Mouse (Mus musculus): ENCODE data around the gene Evx2. TPM values are rescaled to one million over a fixed set of nuclear protein-coding genes. Genes with fewer than 3 reads are reported as not detected.

Evx2 gene
- total and polyA plus RNA-seq, 3 experiments, result not detected

DNA sequence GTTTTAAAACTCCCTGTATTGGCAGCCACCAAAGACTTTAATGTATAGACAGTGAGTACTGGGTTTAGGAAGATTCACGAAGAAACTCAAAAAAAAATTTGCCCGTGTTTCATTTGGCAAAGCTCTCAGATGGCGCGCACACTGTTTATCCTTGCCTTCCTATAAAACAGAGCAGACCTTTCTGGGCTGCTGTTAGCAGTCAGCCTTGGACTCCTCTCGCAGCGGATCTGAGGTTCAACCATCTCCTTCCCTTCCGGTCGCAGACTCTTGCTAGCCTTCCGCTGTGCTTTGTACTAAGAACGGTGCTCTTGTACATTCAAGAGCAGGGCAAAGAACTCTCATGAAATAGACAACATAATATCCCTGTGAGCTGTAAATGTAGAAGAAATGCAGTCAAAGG is 39.0 kb downstream of the Evx2 start:
- DNase-seq, result no peak

DNA sequence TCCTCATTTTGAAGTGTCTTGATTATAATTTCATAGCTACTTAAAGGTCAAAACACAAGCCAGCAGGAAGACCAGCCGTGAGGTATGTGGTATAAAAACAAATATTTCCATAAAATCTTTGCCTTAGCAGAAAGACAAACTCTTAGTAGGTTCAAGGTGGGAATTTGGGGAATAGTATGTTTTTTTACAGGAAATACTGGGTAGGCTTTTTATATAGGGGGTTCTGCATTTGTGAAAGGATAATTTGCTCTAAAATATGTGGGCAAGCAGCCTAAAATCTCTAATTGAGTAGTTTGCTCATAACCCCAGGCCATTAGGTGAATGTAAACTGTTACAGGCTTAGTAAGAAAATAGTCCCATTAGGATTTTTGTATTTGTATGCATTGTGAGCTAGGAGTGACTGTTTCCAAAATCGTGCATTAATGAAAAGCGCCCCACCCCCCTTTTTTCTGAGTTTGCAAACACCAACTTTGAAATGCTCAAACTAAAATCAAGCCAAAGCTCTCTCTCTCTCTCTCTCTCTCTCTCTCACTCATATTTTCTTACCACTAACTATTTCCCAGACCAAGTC is 39.6 kb downstream of the Evx2 start:
- DNase-seq, result no peak

DNA sequence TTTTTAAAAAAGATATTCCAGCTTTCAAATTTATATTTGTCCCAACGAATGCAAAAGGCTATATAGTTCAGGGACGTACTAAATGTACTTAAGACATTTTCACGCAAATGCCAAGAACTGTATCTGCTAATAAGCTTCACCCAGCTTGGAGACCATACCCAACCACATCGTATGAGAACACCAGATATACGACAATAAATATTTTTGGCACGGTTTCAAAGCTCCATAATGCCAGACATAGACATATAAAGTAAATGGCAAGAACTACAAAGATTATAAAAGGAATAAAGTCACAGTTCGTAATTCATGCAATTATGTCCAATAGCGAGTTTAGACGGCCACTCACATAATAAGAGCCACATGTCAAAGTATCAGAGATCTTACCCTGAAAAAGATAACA is 41.7 kb downstream of the Evx2 start:
- no peak for DNase-seq

DNA sequence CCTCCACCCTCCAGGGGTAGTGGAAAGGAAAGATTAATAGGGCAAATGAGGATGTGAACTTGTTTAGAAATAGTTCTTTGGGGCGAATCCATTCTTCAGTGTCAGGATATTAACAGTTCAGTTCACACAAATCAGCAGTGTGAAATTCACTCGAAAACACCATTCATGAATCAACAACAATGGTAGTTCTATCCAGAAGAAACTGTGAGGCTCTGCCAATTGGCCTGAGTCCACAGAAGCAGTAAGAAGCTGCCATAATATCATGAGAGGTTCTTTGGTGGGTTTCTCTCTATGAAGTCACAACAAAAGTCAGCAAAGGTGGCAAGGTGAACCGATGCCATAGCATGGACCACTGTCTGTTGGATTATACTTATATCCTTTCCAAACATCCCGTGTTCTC is 48.0 kb downstream of the Evx2 start:
- DNase-seq, result no peak

DNA sequence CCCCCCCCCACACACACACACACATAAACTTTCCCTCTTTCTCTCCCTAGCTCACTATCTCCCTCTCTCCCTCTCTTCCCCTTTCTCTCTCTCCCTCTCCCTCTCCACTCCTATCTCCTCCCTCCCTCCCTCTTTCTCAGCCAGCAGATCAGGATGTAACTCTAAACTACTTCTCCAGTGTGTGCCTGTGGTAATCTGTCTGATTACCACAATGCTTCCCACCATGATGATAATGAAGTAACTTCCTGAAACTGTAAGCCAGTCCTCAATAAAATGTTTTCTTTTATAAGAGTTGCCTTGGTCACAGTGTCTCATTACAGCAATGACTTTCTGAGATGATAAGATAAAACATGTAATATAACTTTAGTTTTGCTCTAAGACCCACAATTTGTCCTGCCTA is 50.0 kb downstream of the Evx2 start:
- DNase-seq, result no peak

DNA sequence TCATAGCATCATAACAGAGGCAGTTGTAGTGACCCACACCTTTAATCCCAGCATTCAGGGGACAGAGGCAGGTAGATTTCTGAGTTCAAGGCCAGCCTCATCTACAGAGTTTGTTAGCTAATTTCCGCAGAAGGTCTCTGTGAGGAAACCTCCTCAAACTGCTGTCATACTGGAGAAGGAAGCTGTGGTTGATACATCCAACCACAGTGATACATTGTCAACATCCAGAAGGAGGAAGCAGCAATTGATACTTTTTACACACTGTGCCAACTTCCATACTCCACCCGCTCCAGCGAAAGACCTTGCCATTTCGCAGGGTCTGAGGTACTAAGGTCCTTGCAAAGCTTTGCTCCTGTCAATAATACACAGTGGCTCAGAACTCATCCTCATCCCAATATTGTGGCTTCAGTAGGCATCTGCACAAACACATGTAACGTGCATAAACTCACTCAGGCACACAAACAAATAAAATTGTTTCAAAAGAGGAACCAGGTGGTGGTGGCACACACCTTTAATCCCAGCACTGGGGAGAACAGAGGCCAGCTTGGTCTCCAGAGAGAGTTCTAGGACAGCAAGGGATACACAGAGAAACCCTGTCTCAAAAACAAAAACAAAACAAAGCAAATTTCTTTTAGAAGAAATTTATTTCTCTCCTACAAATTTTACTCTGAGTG is 53.1 kb downstream of the Evx2 start:
- no peak for DNase-seq

DNA sequence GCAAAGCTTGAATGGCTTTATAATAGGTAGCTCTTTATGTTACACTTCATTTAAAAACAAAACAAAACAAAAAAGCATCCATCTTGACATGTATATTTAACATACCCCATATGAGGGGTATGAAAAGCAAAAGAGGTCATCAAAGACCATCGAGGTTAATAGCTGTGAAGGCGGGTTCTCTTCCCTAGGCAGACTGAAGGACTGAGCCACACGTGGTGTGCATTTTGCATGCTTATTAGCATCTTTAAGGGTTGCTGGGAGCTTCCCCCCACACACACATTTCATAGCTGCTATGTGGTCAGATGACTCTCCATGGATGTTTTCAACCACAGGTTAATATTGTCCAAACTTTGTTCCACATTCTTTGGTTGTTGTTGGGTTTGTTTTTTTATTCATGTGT is 55.3 kb downstream of the Evx2 start:
- DNase-seq, result no peak

Small RNA genes lying within 50 kb of the gene (microRNA-seq; reads per million reads assigned to microRNA genes)
- 0 reads per million in 2 experiments for gene Gm44463

Other genes starting within 250 kb of the Evx2 start
- gene Lnpk, start 80.1 kb downstream of the Evx2 start, total RNA-seq (2021), result 10 to 100 TPM; 12.0 to 13.5 TPM
- 4.6 and 6.4 TPM in 2 replicates for gene Lnpk, start 80.1 kb downstream of the Evx2 start, polyA plus RNA-seq (2012; rRNA removed)
- gene Hoxd13, start 8.8 kb upstream of the Evx2 start, total RNA-seq (2021), result not detected
- gene Hoxd13, start 8.8 kb upstream of the Evx2 start, polyA plus RNA-seq (2012; rRNA removed), result not detected in 2 replicates
- gene Hoxd12, start 15.5 kb upstream of the Evx2 start, total RNA-seq (2021), result not detected
- not detected in 2 replicates for gene Hoxd12, start 15.5 kb upstream of the Evx2 start, polyA plus RNA-seq (2012; rRNA removed)
- not detected for gene Hoxd11, start 20.0 kb upstream of the Evx2 start, total RNA-seq (2021)
- gene Hoxd11, start 20.0 kb upstream of the Evx2 start, polyA plus RNA-seq (2012; rRNA removed), result not detected in 2 replicates
- gene Hoxd10, start 32.4 kb upstream of the Evx2 start, total RNA-seq (2021), result not detected
- gene Hoxd10, start 32.4 kb upstream of the Evx2 start, polyA plus RNA-seq (2012; rRNA removed), result not detected in 2 replicates
- gene Hoxd9, start 38.2 kb upstream of the Evx2 start, total RNA-seq (2021), result 1 to 10 TPM; 3.3 to 7.8 TPM
- gene Hoxd9, start 38.2 kb upstream of the Evx2 start, polyA plus RNA-seq (2012; rRNA removed), result 6.5 and 9.0 TPM in 2 replicates
- 10 to 100 TPM; 27.9 to 34.7 TPM for gene Hoxd8, start 45.1 kb upstream of the Evx2 start, total RNA-seq (2021)
- 19.7 and 52.7 TPM in 2 replicates for gene Hoxd8, start 45.1 kb upstream of the Evx2 start, polyA plus RNA-seq (2012; rRNA removed)
- 1 to 10 TPM in 1 of 2 experiments, under 1 TPM in 1; 0.62 to 1.0 TPM for gene Hoxd3, start 52.4 kb upstream of the Evx2 start, total RNA-seq (2021)
- gene Hoxd3, start 52.4 kb upstream of the Evx2 start, polyA plus RNA-seq (2012; rRNA removed), result 10.6 and 11.1 TPM in 2 replicates
- gene Hoxd4, start 52.4 kb upstream of the Evx2 start, total RNA-seq (2021), result 10 to 100 TPM; 16.7 to 19.3 TPM
- gene Hoxd4, start 52.4 kb upstream of the Evx2 start, polyA plus RNA-seq (2012; rRNA removed), result 72.3 and 92.5 TPM in 2 replicates
- 1 to 10 TPM; 1.3 to 2.5 TPM for gene Gm28230, start 67.2 kb upstream of the Evx2 start, total RNA-seq (2021)
- gene Gm28230, start 67.2 kb upstream of the Evx2 start, polyA plus RNA-seq (2012; rRNA removed), result 1.3 and 2.7 TPM in 2 replicates
- not detected for gene Hoxd1, start 103.4 kb upstream of the Evx2 start, total RNA-seq (2021)
- gene Hoxd1, start 103.4 kb upstream of the Evx2 start, polyA plus RNA-seq (2012; rRNA removed), result not detected in 2 replicates
- 10 to 100 TPM; 73.3 to 90.3 TPM for gene Mtx2, start 166.2 kb upstream of the Evx2 start, total RNA-seq (2021)
- gene Mtx2, start 166.2 kb upstream of the Evx2 start, polyA plus RNA-seq (2012; rRNA removed), result 153 and 169 TPM in 2 replicates

All from adrenal gland, adult 2 months (tissue).